Mouse (Mus musculus) olfactory bulb, adult 2 months (tissue): ENCODE measurements around the gene Plrg1.

Source experiments
- CTCF ChIP-seq: fragments of 200-500 bp; IDR thresholded peaks from 2 replicates; pipeline ENCODE4 v1.5.1; 2012; ENCODE audit warnings: low read depth, mild to moderate bottlenecking, low read length, moderate library complexity; ENCODE audit not compliant: insufficient read depth
- POLR2A ChIP-seq: fragments of 200-500 bp; IDR thresholded peaks from 2 replicates; pipeline ENCODE4 v1.6.1; 2012; ENCODE audit warnings: mild to moderate bottlenecking, low read depth, low read length, moderate library complexity; ENCODE audit not compliant: insufficient read depth

DNA sequence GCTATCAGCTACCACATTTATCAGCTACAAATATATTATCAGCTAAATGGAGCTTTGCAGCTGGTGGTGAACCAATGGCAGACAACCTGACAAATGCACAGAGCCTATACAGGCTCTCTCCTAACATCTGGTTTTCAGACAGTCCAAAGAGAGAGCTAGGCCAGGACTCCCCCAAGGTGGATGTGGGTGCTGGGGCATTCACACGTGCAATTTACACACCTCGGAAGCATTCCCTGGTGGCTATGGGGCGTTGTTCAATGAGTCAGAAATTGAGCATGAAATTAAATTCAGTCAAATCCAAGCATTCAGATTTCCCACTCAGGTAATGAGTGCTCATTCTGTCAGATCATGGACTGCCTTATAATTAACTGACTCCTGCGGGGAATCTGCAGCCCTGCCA, 43.8 kb upstream of the Plrg1 start:
- TF ChIP-seq POLR2A = no peak
- TF ChIP-seq CTCF = no peak
